Mouse (Mus musculus) midbrain, embryonic 16.5 days (tissue): ENCODE data around the gene Tmem189. TPM values are rescaled to one million over a fixed set of nuclear protein-coding genes. Genes with fewer than 3 reads are reported as not detected.
A peak's percentile ranks its signal among the peaks of the same experiment; 100 is the strongest.

ENCODE experiments used
- ATAC-seq: fragments of 200-750 bp; cut with Nextera tagmentation; 2 replicates; pipeline ENCODE4 v1.8.0; 2017; ENCODE audit warnings: moderate TSS enrichment
- H3K27ac ChIP-seq: fragments of 300-500 bp; sonication (generic); 2 replicates; pipeline ENCODE4 v1.5.1; 2014; ENCODE audit warnings: mild to moderate bottlenecking, low read length, mixed read lengths
- H3K27me3 ChIP-seq: fragments of 300-500 bp; sonication (generic); 2 replicates; pipeline ENCODE4 v1.6.1; 2014; ENCODE audit warnings: low read depth, low read length, mixed read lengths; ENCODE audit not compliant: control insufficient read depth, insufficient read depth
- H3K36me3 ChIP-seq: fragments of 300-500 bp; sonication (generic); 2 replicates; pipeline ENCODE4 v1.6.1; 2014; ENCODE audit warnings: mild to moderate bottlenecking, low read length, moderate library complexity, mixed read lengths; ENCODE audit not compliant: control insufficient read depth, insufficient read depth
- H3K4me1 ChIP-seq: fragments of 300-500 bp; sonication (generic); 2 replicates; pipeline ENCODE4 v1.6.1; 2014; ENCODE audit warnings: mild to moderate bottlenecking, low read length, mixed read lengths; ENCODE audit not compliant: control insufficient read depth, insufficient read depth
- H3K4me2 ChIP-seq: fragments of 300-500 bp; sonication (generic); 2 replicates; pipeline ENCODE4 v1.6.1; 2014; ENCODE audit warnings: mild to moderate bottlenecking, low read length, mixed read lengths
- H3K4me3 ChIP-seq: fragments of 300-500 bp; sonication (generic); 2 replicates; pipeline ENCODE4 v1.5.1; 2014; ENCODE audit warnings: low read depth, mild to moderate bottlenecking, low read length, moderate library complexity, mixed read lengths
- H3K9ac ChIP-seq: fragments of 300-500 bp; sonication (generic); 2 replicates; pipeline ENCODE4 v1.6.1; 2014; ENCODE audit warnings: low read depth, low read length, mixed read lengths
- H3K9me3 ChIP-seq: fragments of 300-500 bp; sonication (generic); replicated peaks from 2 replicates; pipeline ENCODE4 v1.6.1; 2014; ENCODE audit warnings: mild to moderate bottlenecking, low read length, mixed read lengths; ENCODE audit not compliant: control insufficient read depth, poor library complexity, severe bottlenecking
- WGBS: fragments of 180-500 bp; shearing (Covaris S2); extraction: QIAGEN DNeasy Blood & Tissue Kit; methylation state at CpG from one replicate; pipeline ENCODE4 v1.1.7; 2014; 5-methylcytosine and 5-hydroxymethylcytosine counted together
- polyA plus RNA-seq: library from polyadenylated mRNA; unstranded; fragments of >200 nt; fragmentation: Nextera tagmentation; extraction: Ambion mirVana; gene quantifications from 2 replicates; pipeline ENCODE4 v1.2.1, GENCODE M21; 2015

Gene Tmem189
- polyA plus RNA-seq, 1 experiment from 2014 or later: 30.3 TPM

DNA sequence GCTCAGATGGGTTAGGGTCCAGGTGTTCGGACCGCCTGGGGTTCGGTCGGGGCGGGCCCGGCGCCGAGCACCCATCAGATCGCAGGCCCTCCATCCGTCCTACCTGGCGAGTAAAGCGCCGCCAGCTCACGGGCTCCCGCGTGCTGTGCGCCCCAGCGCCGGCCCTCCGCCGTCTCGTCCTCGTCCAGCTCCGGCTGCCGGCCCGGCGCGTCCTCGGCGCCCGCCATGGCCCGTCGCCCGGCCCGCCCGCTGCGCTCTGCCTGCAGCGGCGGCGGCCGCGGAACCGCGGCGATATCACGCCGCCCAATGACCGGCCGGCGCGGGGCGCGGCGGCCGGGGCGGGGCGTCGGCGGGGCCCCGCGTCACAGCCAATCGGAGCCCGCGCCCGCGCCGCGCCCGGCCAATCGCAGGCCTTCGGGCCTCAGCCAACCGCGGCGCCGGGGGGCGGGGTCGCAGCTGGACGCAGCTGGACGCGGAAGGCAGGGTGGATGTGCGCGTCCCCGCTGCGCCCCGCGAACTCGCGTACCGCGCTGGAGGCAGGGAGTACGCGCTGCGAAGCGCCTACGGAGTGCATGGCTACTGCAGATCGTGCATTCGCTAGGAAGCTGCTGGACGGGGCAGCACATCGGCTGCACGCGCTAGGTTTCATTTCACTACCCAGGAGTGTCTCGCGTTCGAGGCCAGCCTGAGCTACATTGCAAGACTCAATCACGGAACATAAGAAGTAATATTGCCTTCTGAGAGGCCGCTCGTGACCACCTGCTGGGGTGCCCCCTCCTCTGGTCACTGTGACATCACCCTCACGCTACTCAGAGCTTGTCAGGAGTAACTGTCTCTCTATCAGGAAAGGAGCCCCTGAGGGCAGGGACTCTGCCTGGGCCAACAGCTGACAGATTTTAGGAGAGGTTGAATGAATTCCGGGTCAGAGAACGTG lies 28.1 kb downstream of the Tmem189 start, which contains the start of gene Gm20431:
Gene Gm20431, minus strand, starts transcription at position 227 of the 934 bp plus-strand sequence.
- Histone ChIP-seq H3K27ac (peak within 1 kb of the TSS; percentile 76), H3K9me3 (no peaks in the 10 kb centered on the region), H3K27me3 (no peaks in the 10 kb centered on the region; the same call in 1 of the 2 replicates), H3K4me1 (peaks cover 17% of the 10 kb centered on the region), H3K9ac (peak within 1 kb of the TSS; percentile 89), H3K4me3 (peak within 1 kb of the TSS; percentile 86), H3K36me3 (no peaks in the 10 kb centered on the region), H3K4me2 (peak within 1 kb of the TSS; percentile 98)
- ATAC-seq: peak; percentile 94
- WGBS: under 1% methylated on average over 100 of the region's 110 CpGs

DNA sequence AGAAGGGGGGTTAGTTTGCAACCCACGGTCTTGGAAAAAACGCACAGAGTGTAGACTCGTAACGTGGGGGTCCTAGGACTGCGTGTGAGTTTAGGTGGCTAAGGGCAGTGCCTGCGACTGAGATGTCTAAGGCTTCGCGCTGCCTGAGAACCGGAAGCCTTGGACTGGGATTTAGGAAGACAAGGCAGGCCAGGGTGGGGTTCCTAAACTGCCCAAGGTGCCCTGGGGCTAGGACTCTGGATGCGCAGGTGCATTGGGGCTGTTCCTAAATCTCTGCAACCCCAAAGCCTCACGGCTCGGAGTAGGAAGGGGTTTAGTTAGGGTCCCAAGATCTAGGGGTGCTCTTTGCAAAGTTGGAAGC lies 29.0 kb downstream of the Tmem189 start:
- Histone ChIP-seq H3K36me3 (no peaks in the 10 kb centered on the region), H3K4me1 (peaks cover 17% of the 10 kb centered on the region), H3K9ac (peak overlapping the region; percentile 89), H3K4me3 (peak overlapping the region; percentile 86), H3K27ac (no peak overlapping the region), H3K4me2 (peak overlapping the region; percentile 98), H3K27me3 (no peaks in the 10 kb centered on the region; the same call in 1 of the 2 replicates), H3K9me3 (no peaks in the 10 kb centered on the region)
- ATAC-seq: no peak
- 1% methylated on average over 12 of the region's 12 CpGs for WGBS

DNA sequence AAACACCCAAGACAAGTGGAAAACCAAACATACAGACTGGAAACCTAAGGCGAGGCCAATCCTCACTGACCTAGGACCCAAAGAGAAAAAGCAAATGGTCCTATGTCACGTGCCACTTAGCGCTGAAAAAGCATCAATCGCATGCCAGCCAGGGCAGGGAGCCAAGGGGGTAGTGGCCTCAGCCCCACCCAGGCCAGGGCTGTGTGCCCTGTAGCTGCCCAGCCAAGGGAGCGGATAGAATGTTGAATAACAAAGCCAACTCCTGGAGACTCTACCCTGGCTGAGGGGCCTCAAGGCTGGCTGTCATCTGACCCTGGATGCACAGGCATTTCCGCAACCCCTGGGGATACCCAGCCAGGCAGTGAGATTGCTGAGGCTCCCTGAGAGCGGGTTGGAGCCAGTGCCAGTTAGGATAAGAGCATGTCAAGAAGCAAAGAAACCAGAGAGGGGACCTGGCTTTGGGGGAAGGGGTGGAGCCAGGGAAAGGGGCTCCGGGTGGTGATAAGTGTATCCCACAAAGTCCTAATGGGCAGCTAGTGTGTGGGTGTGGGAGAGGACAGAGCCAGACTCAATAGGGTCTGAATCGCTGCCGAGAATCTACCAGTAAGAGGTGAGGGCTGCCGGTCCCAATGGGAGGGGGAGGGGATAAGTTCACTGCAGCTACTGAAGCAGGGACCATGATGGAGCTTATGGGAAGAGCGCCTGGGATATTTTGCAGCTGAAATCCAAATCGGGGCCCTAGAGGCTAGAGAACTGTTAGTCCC lies 29.6 kb downstream of the Tmem189 start:
- H3K4me3 ChIP-seq: peak overlapping the region; percentile 86
- H3K9ac ChIP-seq: peak overlapping the region; percentile 89
- ATAC-seq: 0 out of 2 replicates have a peak, but pooled peaks have one; percentile 8
- no peaks in the 10 kb centered on the region for H3K9me3 ChIP-seq
- no peaks in the 10 kb centered on the region; the same call in 1 of the 2 replicates for H3K27me3 ChIP-seq
- H3K36me3 ChIP-seq: no peaks in the 10 kb centered on the region
- WGBS: 23% methylated on average over 13 of the region's 13 CpGs
- peaks cover 17% of the 10 kb centered on the region for H3K4me1 ChIP-seq
- no peak overlapping the region; the same call in 1 of the 2 replicates for H3K27ac ChIP-seq
- peak overlapping the region; percentile 98 for H3K4me2 ChIP-seq

DNA sequence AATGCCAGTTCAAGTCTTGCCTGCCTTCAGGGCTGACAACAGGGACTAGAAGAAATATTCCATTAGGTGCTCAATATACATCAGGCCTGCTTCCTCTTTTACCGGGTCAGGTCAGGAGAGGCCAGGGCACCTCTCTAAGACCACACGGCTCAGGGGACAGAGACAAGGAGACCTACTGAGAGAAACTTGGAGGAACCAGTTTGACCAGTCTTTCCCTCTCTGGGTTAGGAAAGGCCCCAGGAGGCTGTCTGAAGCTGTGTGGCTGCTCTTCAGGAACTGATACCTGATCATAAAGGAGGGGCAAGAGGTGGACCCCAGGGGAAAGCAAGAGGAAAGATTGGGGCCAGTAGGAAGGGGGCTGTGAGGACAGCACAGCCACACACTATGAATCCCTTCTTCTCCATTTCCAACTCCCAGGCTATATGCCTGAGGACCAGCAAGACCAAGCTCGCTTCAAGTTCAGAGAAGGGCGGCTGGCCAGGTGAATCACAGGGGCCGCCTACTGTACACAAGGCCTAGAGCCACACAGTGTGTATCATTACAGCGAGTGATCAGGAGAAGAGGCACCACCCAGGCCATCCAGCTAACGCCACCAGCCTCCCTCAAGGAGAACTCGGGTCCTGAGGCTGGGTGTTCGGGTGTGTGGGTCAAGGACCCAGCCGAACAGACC lies 30.3 kb downstream of the Tmem189 start:
- WGBS: 82% methylated on average over 10 of the region's 10 CpGs
- no peak overlapping the region for H3K27ac ChIP-seq
- H3K9ac ChIP-seq: peak overlapping the region; percentile 89; the same call in 1 of the 2 replicates
- H3K4me3 ChIP-seq: 0 out of 2 replicates have a peak overlapping the region, but pooled peaks have one; percentile 86
- H3K4me1 ChIP-seq: peaks cover 17% of the 10 kb centered on the region
- no peaks in the 10 kb centered on the region; the same call in 1 of the 2 replicates for H3K27me3 ChIP-seq
- H3K4me2 ChIP-seq: peak overlapping the region; percentile 98; the same call in 1 of the 2 replicates
- H3K36me3 ChIP-seq: no peaks in the 10 kb centered on the region
- no peak for ATAC-seq
- H3K9me3 ChIP-seq: no peaks in the 10 kb centered on the region

DNA sequence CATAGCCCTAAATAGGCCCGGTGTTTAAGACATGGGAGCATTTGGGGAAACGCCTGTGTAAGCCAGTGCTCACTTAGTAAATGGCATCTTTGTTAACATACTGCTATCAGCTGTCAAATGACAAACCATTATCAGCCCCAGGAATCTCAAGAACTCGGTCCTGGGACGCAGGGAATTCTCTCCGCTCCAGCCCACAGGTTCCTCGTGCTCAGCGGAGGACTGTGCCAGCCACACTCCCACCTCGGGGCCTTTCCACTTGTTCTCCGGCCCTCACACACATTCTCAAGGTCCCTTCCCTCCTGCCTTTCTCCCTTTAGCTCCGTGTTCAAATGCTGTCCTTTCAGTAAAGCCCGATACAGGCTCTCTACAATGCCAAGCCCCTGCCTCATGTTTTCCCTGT lies 30.9 kb downstream of the Tmem189 start:
- no peaks in the 10 kb centered on the region for H3K9me3 ChIP-seq
- no peaks in the 10 kb centered on the region; the same call in 1 of the 2 replicates for H3K27me3 ChIP-seq
- no peak overlapping the region for H3K4me3 ChIP-seq
- no peak overlapping the region for H3K9ac ChIP-seq
- no peaks in the 10 kb centered on the region for H3K36me3 ChIP-seq
- 89% methylated on average over 11 of the region's 11 CpGs for WGBS
- no peak overlapping the region for H3K4me2 ChIP-seq
- H3K27ac ChIP-seq: no peak overlapping the region
- ATAC-seq: no peak
- H3K4me1 ChIP-seq: peaks cover 17% of the 10 kb centered on the region

GRCm38 (mm10) chr2:167657973-167658372 lies 31.6 kb downstream of the Tmem189 start:
- Histone ChIP-seq H3K27ac (no peak overlapping the region), H3K36me3 (no peaks in the 10 kb centered on the region), H3K9me3 (no peaks in the 10 kb centered on the region), H3K27me3 (no peaks in the 10 kb centered on the region; the same call in 1 of the 2 replicates), H3K4me3 (no peak overlapping the region), H3K4me2 (no peak overlapping the region), H3K9ac (no peak overlapping the region), H3K4me1 (peaks cover 17% of the 10 kb centered on the region)
- ATAC-seq: no peak
- 92% methylated on average over 4 of the region's 4 CpGs for WGBS

- ATAC-seq: no peak
- H3K27me3 ChIP-seq: no peaks in the 10 kb centered on the region
- no peak overlapping the region for H3K27ac ChIP-seq
- H3K4me3 ChIP-seq: no peak overlapping the region
- 0 out of 2 replicates have a peak, but pooled peaks cover 2% of the 10 kb centered on the region for H3K36me3 ChIP-seq
- no peaks in the 10 kb centered on the region for H3K9me3 ChIP-seq
- H3K4me2 ChIP-seq: no peak overlapping the region
- WGBS: 87% methylated on average over 16 of the region's 16 CpGs
- no peak overlapping the region for H3K9ac ChIP-seq
- H3K4me1 ChIP-seq: peaks cover 17% of the 10 kb centered on the region
Observed at GRCm38 (mm10) chr2:167656629-167657478, 32.8 kb downstream of the Tmem189 start.
